Mouse (Mus musculus): ENCODE data around the gene Omt2b. TPM values are rescaled to one million over a fixed set of nuclear protein-coding genes. Genes with fewer than 3 reads are reported as not detected.

Omt2b gene
- total RNA-seq, 2 experiments from 2014 or later: not detected

DNA sequence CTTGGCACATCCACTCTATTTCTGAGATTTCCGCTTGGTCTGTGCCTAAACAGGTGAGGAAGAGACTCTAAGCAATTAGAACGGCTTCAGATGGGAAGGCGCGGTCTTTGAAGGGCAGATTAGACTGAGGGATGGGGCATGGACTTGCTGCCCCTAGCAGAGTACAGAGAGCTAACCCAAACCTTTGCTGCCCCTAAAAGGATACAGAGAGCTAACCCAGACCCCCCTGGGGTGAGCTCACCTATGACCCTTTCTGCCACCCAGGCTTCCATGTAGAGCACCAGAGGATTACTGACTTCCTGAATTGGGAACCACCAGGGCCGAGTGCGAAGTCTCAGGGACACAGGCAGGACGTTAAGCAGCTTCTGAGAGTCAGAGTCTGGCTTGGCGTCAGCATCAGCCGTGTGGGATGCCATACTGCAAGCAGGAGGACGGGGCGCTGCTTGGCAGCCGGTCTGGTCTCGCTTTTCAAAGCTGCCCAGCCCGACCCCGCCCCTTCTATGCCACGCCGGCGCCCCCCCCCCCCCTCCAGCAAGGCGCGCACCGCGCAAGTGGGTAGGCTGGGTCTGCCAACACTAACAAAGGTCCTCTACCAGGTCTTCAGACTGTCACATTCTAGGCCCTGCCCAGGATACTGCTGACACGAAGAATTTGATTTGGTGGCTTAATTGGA lies 50.9 kb downstream of the Omt2b start, which contains the start of gene Ooep:
Ooep (minus strand) TSS at position 613 of the 673 bp plus-strand sequence.
- peak; percentile 78 for ATAC-seq (replicated peaks; ENCODE audit: poor library complexity)

Other genes starting within 250 kb of the Omt2b start
- 51.1 and 58.3 TPM in 2 replicates for gene Fbxo9, start 218.5 kb upstream of the Omt2b start, total RNA-seq (2015)
- 48.1 and 61.6 TPM in 2 replicates for gene Fbxo9, start 218.5 kb upstream of the Omt2b start, total RNA-seq (2017)
- gene Ick, start 218.4 kb upstream of the Omt2b start, total RNA-seq (2015): 11.0 and 12.4 TPM in 2 replicates
- 5.1 and 15.3 TPM in 2 replicates for gene Ick, start 218.4 kb upstream of the Omt2b start, total RNA-seq (2017)
- gene Gsta4, start 144.8 kb upstream of the Omt2b start, total RNA-seq (2015): 1.5 and 2.9 TPM in 2 replicates
- 2.6 and 4.9 TPM in 2 replicates for gene Gsta4, start 144.8 kb upstream of the Omt2b start, total RNA-seq (2017)
- gene Gsta1, start 96.9 kb upstream of the Omt2b start, total RNA-seq (2015): not detected in 2 replicates
- not detected in 2 replicates for gene Gsta1, start 96.9 kb upstream of the Omt2b start, total RNA-seq (2017)
- gene Gm3776, start 70.5 kb upstream of the Omt2b start, total RNA-seq (2015): not detected in 2 replicates
- gene Gm3776, start 70.5 kb upstream of the Omt2b start, total RNA-seq (2017): not detected in 2 replicates
- not detected in 2 replicates for gene Gm10639, start 37.7 kb upstream of the Omt2b start, total RNA-seq (2015)
- gene Gm10639, start 37.7 kb upstream of the Omt2b start, total RNA-seq (2017): not detected in 2 replicates
- not detected in 2 replicates for gene Omt2a, start 12.8 kb upstream of the Omt2b start, total RNA-seq (2015)
- not detected in 2 replicates for gene Omt2a, start 12.8 kb upstream of the Omt2b start, total RNA-seq (2017)
- not detected in 2 replicates for gene Gsta2, start 28.2 kb downstream of the Omt2b start, total RNA-seq (2015)
- gene Gsta2, start 28.2 kb downstream of the Omt2b start, total RNA-seq (2017): not detected in 2 replicates
- not detected in 2 replicates for gene Dppa5a, start 40.6 kb downstream of the Omt2b start, total RNA-seq (2015)
- gene Dppa5a, start 40.6 kb downstream of the Omt2b start, total RNA-seq (2017): not detected in 2 replicates
- gene Ooep, start 51.1 kb downstream of the Omt2b start, total RNA-seq (2015): not detected in 2 replicates
- gene Ooep, start 51.1 kb downstream of the Omt2b start, total RNA-seq (2017): not detected in 2 replicates
- gene Ddx43, start 68.2 kb downstream of the Omt2b start, total RNA-seq (2015): not detected in 2 replicates
- gene Ddx43, start 68.2 kb downstream of the Omt2b start, total RNA-seq (2017): 0.07 and 0.29 TPM in 2 replicates
- 21.4 and 23.4 TPM in 2 replicates for gene Cgas, start 115.6 kb downstream of the Omt2b start, total RNA-seq (2015)
- gene Cgas, start 115.6 kb downstream of the Omt2b start, total RNA-seq (2017): 13.7 and 20.4 TPM in 2 replicates
- gene Mto1, start 120.6 kb downstream of the Omt2b start, total RNA-seq (2015): 24.5 and 38.6 TPM in 2 replicates
- gene Mto1, start 120.6 kb downstream of the Omt2b start, total RNA-seq (2017): 27.1 and 44.0 TPM in 2 replicates
- gene Gm17324, start 121.2 kb downstream of the Omt2b start, total RNA-seq (2015): not detected in 2 replicates
- not detected in 2 replicates for gene Gm17324, start 121.2 kb downstream of the Omt2b start, total RNA-seq (2017)
- gene Eef1a1, start 161.6 kb downstream of the Omt2b start, total RNA-seq (2015): 20,259 and 20,522 TPM in 2 replicates
- 11,199 and 11,450 TPM in 2 replicates for gene Eef1a1, start 161.6 kb downstream of the Omt2b start, total RNA-seq (2017)

Data from megakaryocyte progenitor cell, adult 5-6 weeks (primary cell).